Mouse (Mus musculus) urinary bladder, adult 2 months (tissue): ENCODE measurements around the gene Zglp1. TPM values are rescaled to one million over a fixed set of nuclear protein-coding genes. Genes with fewer than 3 reads are reported as not detected.

Experiments
- DNase-seq: peaks from one replicate; pipeline ENCODE4 v3.0.0; 2022; ENCODE audit warnings: low spot score
- polyA plus RNA-seq: library from polyadenylated mRNA; depleted of rRNA; stranded (reverse); fragments of >200 nt; gene quantifications from 2 replicates; pipeline ENCODE4 v1.2.3, GENCODE M21; 2012; rRNA removed

Gene Zglp1
- polyA plus RNA-seq, 1 experiment, result 0.43 TPM

DNA sequence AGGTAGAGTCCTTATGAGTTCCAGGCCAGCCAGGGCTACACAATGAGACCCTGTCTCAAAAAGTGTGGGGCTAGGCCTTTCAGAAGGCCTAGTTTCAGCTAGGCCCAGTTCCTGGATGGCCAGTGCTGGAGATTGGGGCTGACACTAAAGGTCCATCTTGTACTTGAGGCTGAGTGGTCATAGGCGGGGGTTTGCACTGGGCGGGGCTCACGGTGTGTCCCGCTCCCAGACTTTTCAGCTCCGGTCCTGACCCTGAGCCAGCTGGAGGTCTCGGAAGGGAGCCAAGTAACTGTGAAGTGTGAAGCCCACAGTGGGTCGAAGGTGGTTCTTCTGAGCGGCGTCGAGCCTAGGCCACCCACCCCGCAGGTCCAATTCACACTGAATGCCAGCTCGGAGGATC lies 40.0 kb downstream of the Zglp1 start:
- DNase-seq, result no peak

DNA sequence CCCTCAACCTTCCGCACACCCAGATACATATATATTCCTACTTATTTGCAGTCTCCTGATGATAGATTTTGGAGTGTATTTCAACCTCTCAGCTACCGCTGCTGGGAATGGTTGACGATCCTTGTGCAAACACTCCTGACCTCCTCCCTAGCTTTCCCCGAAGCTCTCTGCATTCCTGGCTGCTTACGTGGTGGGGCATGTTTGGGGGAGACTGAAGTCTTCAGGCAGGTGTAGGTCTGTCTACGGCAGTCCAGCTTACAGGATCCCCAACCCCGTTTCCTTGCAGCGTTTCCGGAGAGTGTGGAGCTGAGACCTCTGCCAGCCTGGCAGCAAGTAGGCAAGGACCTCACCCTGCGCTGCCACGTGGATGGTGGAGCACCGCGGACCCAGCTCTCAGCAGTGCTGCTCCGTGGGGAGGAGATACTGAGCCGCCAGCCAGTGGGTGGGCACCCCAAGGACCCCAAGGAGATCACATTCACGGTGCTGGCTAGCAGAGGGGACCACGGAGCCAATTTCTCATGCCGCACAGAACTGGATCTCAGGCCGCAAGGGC lies 41.6 kb downstream of the Zglp1 start:
- DNase-seq, result no peak

DNA sequence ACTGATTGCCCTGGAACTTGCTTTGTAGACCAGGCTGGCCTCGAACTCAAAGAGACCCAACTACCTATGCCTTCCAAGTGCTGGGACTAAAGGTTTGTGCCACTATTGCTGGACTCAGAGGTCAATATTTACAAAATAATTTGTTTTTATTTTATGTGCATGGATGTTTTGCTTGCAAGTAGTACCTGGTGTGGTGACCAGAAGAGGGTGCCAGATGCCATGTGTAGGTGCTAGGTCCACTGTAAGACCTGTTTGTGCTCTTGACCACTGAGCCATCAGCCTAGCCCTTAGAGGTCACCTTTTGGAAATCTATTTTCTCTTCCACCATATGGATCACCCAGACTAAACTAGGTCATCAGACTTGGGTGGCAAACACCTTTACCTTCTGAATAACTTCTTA lies 44.2 kb downstream of the Zglp1 start:
- DNase-seq, result no peak

DNA sequence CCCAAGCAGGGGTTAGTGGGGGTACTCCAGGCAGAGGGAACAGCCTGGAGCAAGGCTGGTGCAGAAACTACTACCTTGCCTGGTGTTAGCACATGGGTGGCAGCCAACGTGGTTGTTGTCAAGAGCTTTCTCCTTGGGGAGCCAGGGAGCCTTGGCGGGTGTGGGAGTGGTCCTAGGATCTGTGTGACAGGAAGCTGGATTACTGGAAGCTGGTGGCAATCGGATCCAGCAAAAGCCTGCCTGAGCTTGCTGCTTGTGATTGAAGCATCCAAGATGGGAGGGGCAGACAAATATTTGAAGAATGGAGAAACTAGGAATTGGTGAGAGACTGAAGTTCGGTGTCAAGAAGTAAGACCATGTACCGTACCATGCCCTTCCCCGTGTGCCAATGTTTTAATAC lies 44.6 kb downstream of the Zglp1 start:
- no peak for DNase-seq

DNA sequence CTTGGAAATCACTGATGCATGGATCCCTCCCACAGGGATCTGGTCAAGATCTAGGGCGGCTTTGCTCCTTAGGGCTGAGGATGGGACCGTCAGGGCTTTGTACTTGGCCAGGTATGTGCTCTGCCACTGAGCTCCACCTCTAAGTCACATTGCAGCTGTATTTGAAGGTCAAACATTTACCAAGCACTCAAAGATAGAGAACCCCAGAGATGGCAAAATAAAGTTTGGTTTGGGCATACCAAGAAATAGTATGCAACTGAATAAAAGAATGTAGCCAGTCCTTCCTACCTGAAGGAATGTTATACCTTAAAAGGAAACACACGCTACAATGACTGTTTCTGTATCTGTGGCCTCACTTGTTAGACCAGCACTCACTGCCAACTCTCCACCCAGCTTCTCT lies 45.5 kb downstream of the Zglp1 start:
- DNase-seq, result no peak

DNA sequence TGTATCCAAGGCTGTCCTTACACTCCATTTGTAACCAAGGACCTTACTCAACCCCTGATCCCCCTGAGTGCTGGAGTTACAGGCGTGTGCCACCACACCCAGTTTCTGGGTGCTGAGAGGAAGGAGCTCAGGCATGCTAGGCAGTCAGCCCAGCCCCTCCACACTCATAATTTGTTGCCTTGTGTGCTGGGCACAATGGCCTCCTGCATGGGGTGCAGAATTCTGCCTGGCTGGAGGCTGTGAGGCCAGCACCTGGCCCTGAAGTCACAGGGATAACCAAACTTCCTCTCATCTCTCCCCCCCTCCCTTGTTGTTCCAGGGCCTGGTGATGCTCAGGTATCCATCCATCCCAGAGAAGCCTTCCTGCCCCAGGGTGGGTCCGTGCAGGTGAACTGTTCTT lies 48.3 kb downstream of the Zglp1 start:
- DNase-seq, result no peak

DNA sequence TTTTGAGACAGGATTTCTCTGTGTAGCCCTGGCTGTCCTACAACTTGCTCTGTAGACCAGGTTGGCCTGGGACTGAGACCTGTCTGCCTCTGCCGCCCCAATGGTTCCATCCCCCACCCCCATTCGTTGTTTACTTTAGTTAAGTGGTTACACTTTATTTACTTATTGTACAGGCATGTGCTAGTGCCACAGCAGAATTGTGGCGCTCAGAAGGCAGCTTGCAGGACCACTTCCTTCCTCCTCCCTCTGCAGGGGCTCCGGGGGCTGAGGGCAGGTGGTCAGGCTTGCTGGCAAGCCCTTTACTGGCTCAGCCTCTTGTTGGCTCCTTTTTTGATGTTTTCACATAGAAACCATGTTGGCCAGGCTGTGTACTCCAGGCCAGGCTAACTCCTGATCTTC lies 49.7 kb downstream of the Zglp1 start:
- DNase-seq, result no peak

DNA sequence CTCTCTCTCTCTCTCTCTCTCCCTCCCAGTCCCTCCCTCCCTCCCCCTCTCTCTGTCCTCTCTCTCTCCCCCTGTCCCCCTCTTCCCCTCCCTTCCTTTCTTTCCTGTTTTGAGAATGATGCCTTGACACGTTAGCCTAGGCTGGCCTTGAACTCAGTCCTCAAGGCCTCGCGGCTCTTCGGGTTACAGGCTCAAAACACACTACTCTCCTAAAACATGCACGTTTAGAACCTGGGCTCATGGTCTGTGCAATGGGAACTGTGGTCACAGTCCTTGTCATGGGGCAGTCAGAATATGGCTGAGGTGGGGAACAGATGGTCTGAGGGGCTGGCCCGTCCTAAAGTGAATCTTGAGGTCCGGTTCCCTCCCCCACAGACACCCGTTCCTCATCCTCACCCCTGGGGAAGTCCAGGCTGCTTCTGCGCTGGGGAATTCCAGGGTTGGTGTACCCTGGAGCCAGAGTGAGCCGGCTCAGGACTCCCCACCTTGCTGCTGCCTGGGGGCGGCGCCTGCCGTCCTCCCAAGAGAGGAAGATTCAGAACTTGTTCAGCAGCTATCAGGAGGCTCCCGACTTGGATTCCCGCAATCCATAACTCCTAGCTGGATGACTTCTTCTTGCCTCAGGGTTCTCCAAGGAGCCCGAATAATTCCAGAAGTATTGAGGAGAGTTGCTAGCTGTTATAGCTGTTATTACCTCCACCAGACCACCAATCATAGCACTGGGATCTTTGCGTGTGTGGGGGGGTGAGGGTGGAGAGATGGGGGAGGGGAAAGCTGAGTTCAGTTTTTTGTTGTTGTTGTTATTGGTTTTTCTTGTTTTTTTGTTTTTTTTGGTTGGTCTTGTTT lies 50.3 kb downstream of the Zglp1 start:
- no peak for DNase-seq

DNA sequence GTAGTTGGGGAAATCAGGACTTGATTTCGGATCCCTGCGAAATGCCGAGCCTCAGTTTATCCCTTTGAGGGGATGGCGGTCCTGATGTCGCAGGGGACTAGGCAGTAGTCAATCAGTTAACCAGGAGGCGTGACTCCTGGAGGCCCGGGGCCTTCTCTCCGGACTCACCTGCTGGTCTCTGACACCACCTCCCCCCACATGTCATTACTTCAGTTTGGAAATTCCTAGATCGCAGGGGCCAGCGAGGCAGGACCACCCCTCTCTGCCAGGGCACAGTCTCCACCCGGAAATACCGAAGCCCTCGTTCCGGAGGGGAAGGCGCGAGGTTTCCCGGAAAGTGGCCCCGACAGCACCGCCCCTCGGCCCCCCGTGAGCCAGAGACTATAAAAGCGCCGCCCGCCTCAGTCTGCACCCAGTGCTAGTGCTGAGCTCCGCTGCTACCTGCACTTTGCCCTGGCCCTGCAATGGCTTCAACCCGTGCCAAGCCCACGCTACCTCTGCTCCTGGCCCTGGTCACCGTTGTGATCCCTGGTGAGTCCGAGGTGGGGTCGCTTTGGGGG lies 51.2 kb downstream of the Zglp1 start, which contains the start of gene Icam1:
Icam1 (plus strand) TSS at position 415 of the 560 bp plus-strand sequence.
- no peak for DNase-seq

DNA sequence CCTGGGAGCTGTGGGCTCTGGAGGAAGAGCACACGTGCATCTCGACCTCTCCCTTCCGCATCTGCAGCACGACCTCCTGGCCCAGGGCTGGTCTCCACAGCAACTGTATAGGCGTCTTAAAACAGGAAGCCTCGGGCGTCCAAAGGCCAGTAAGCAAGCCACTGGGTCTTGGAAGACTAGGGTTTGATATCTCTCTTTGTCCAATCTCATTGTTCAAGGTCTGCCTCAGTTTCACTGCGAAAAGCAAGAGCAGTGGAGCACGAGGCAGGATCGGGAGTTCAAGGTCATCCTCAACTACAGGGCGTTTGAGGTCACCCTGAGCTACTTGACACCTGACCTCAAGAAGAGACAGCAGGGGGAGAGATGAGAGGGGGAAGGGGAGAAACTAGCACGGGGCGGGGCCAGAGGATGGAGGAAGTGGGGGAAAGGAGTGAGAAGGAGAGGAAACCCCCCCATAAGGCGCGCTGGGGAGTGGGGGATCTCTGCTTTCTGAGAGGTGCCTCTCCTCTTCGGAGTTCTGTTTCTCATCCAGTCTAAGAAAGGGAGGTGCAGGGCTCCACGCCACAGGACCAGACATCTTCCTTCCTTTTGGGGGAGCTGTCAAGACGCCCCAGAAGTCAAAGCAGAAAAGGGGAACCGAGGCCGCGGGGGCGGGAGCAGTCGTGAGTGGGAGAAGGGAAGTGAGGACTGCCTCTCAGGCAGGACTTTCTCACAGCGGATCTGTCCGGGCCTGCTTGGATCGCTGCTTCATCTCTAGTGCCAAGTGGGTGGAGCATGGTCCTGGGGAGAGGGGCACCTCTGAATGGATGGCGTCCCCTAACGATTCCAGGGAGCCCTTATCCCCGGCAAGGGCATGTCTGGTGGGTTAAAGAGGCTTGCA lies 52.0 kb downstream of the Zglp1 start:
- DNase-seq, result no peak

Other genes with a start within 250 kb of the Zglp1 start
- gene Rdh8, start 248.6 kb downstream of the Zglp1 start, polyA plus RNA-seq, result not detected in 2 replicates
- 59.3 and 71.9 TPM in 2 replicates for gene A230050P20Rik, start 198.5 kb downstream of the Zglp1 start, polyA plus RNA-seq
- 6.8 and 7.0 TPM in 2 replicates for gene Angptl6, start 187.4 kb downstream of the Zglp1 start, polyA plus RNA-seq
- 38.7 and 59.6 TPM in 2 replicates for gene Ppan, start 178.9 kb downstream of the Zglp1 start, polyA plus RNA-seq
- 136 and 141 TPM in 2 replicates for gene Eif3g, start 168.5 kb downstream of the Zglp1 start, polyA plus RNA-seq
- 19.1 and 19.7 TPM in 2 replicates for gene Dnmt1, start 107.2 kb downstream of the Zglp1 start, polyA plus RNA-seq
- gene S1pr2, start 90.3 kb downstream of the Zglp1 start, polyA plus RNA-seq, result 11.6 and 11.7 TPM in 2 replicates
- gene Mrpl4, start 64.4 kb downstream of the Zglp1 start, polyA plus RNA-seq, result 78.8 and 88.8 TPM in 2 replicates
- gene Icam1, start 51.1 kb downstream of the Zglp1 start, polyA plus RNA-seq, result 27.4 and 28.7 TPM in 2 replicates
- gene Icam4, start 37.7 kb downstream of the Zglp1 start, polyA plus RNA-seq, result 1.1 and 1.5 TPM in 2 replicates
- 1.2 TPM in 2 replicates for gene Icam5, start 35.0 kb downstream of the Zglp1 start, polyA plus RNA-seq
- gene Gm49373, start 6.0 kb upstream of the Zglp1 start, polyA plus RNA-seq, result 0.80 and 0.94 TPM in 2 replicates
- 51.2 and 63.1 TPM in 2 replicates for gene Fdx1l, start 6.5 kb upstream of the Zglp1 start, polyA plus RNA-seq
- gene Gm38431, start 24.9 kb upstream of the Zglp1 start, polyA plus RNA-seq, result 1.3 and 1.8 TPM in 2 replicates
- gene Raver1, start 24.9 kb upstream of the Zglp1 start, polyA plus RNA-seq, result 24.2 and 33.2 TPM in 2 replicates
- gene Tyk2, start 64.2 kb upstream of the Zglp1 start, polyA plus RNA-seq, result 23.9 and 28.5 TPM in 2 replicates
- gene Cdc37, start 82.9 kb upstream of the Zglp1 start, polyA plus RNA-seq, result 198 and 211 TPM in 2 replicates
- 8.3 and 11.6 TPM in 2 replicates for gene Pde4a, start 98.6 kb upstream of the Zglp1 start, polyA plus RNA-seq
- 36.8 and 38.7 TPM in 2 replicates for gene Keap1, start 172.3 kb upstream of the Zglp1 start, polyA plus RNA-seq
- 0.32 and 0.47 TPM in 2 replicates for gene S1pr5, start 181.3 kb upstream of the Zglp1 start, polyA plus RNA-seq
- gene Atg4d, start 198.2 kb upstream of the Zglp1 start, polyA plus RNA-seq, result 23.6 and 27.3 TPM in 2 replicates
- 31.0 and 31.8 TPM in 2 replicates for gene Kri1, start 220.9 kb upstream of the Zglp1 start, polyA plus RNA-seq
- 17.9 and 18.2 TPM in 2 replicates for gene Cdkn2d, start 224.3 kb upstream of the Zglp1 start, polyA plus RNA-seq
- gene Ap1m2, start 245.2 kb upstream of the Zglp1 start, polyA plus RNA-seq, result 40.7 and 46.5 TPM in 2 replicates